ENCODE assay signal across 8 mouse cellular contexts in genomic region chr7:29019447-29020220, GRCm38 (mm10). TPM values are rescaled to one million over a fixed set of nuclear protein-coding genes. Genes with fewer than 3 reads are reported as not detected.
DNase-seq lines count a peak whose midpoint lies in the region; ATAC-seq lines count a peak whose summit lies in the region.

No protein-coding gene starts in this region.

- peaks cover 5% of the 10 kb centered on the region; the same call in 1 of the 2 replicates for H3K9me3 ChIP-seq in liver, embryonic 11.5 days (ENCODE audit: control insufficient read depth, low read length)
- peaks cover 6% of the 10 kb centered on the region for H3K9me3 ChIP-seq in embryonic facial prominence, embryonic 12.5 days
- peaks cover 5% of the 10 kb centered on the region; the same call in 1 of the 2 replicates for H3K9me3 ChIP-seq in limb, embryonic 11.5 days (ENCODE audit: control insufficient read depth, low read length)

- DNase-seq in liver, embryonic 11.5 days (ENCODE audit: low spot score), result no peak
- DNase-seq in liver, result no peak
- peak; percentile 43 for DNase-seq in limb, embryonic 11.5 days (ENCODE audit: low spot score)
- DNase-seq in retina, postnatal 1 day, result peak; percentile 38
- no peak for DNase-seq in layer of hippocampus, adult 9-11 months
- no peak for DNase-seq in adrenal gland, postnatal 4 days (ENCODE audit: low spot score in 2 of 2)
- DNase-seq in kidney, adult 8-10 months, result no peak

- no peak for ATAC-seq in liver, embryonic 11.5 days (replicated peaks; ENCODE audit: low FRiP score)
- no peak for ATAC-seq in embryonic facial prominence, embryonic 12.5 days (ENCODE audit: insufficient number of reproducible peaks, insufficient read depth, low FRiP score, low TSS enrichment)
- ATAC-seq in limb, embryonic 11.5 days (ENCODE audit: insufficient number of reproducible peaks, low FRiP score, low TSS enrichment, low read depth), result no peak

- H3K4me3 ChIP-seq in liver, embryonic 11.5 days (ENCODE audit: low read depth, low read length), result peak overlapping the region; percentile 53
- peak overlapping the region; percentile 38 for H3K4me3 ChIP-seq in embryonic facial prominence, embryonic 12.5 days
- H3K4me3 ChIP-seq in limb, embryonic 11.5 days (ENCODE audit: low read depth, low read length), result peak overlapping the region; percentile 29

- peaks cover 6% of the 10 kb centered on the region; the same call in 1 of the 2 replicates for H3K4me1 ChIP-seq in liver, embryonic 11.5 days (replicated peaks; ENCODE audit: control insufficient read depth, insufficient read depth, low read length)
- no peaks in the 10 kb centered on the region for H3K4me1 ChIP-seq in embryonic facial prominence, embryonic 12.5 days
- H3K4me1 ChIP-seq in limb, embryonic 11.5 days (ENCODE audit: control insufficient read depth, insufficient read depth, low read length), result peaks cover 7% of the 10 kb centered on the region; the same call in 1 of the 2 replicates

- WGBS in liver, embryonic 11.5 days, result 5% methylated on average over 75 of the region's 88 CpGs
- WGBS in embryonic facial prominence, embryonic 12.5 days, result 4% methylated on average over 76 of the region's 88 CpGs
- 3% methylated on average over 76 of the region's 88 CpGs for WGBS in limb, embryonic 11.5 days

- no peak overlapping the region for H3K27ac ChIP-seq in liver, embryonic 11.5 days (ENCODE audit: low read depth, low read length)
- no peak overlapping the region for H3K27ac ChIP-seq in embryonic facial prominence, embryonic 12.5 days
- H3K27ac ChIP-seq in limb, embryonic 11.5 days (replicated peaks; ENCODE audit: low read depth, low read length), result no peak overlapping the region

- peak overlapping the region; percentile 83 for H3K4me2 ChIP-seq in liver, embryonic 11.5 days
- peak overlapping the region; percentile 63 for H3K4me2 ChIP-seq in embryonic facial prominence, embryonic 12.5 days (replicated peaks)
- peak overlapping the region; percentile 73 for H3K4me2 ChIP-seq in limb, embryonic 11.5 days (ENCODE audit: low read depth, severe bottlenecking)

- no peaks in the 10 kb centered on the region for H3K36me3 ChIP-seq in liver, embryonic 11.5 days (ENCODE audit: control insufficient read depth, insufficient read depth, low read length)
- 0 out of 2 replicates have a peak, but pooled peaks cover 5% of the 10 kb centered on the region for H3K36me3 ChIP-seq in embryonic facial prominence, embryonic 12.5 days
- H3K36me3 ChIP-seq in limb, embryonic 11.5 days (ENCODE audit: control insufficient read depth, insufficient read depth, low read length), result no peaks in the 10 kb centered on the region

- peak overlapping the region; percentile 50; the same call in 1 of the 2 replicates for H3K9ac ChIP-seq in liver, embryonic 11.5 days (ENCODE audit: low read depth, low read length)
- H3K9ac ChIP-seq in embryonic facial prominence, embryonic 12.5 days, result peak overlapping the region; percentile 45
- no peak overlapping the region; the same call in 1 of the 2 replicates for H3K9ac ChIP-seq in limb, embryonic 11.5 days (ENCODE audit: low read length)

- peaks cover 42% of the 10 kb centered on the region for H3K27me3 ChIP-seq in liver, embryonic 11.5 days (replicated peaks; ENCODE audit: control insufficient read depth, insufficient read depth, low read length)
- peaks cover 40% of the 10 kb centered on the region for H3K27me3 ChIP-seq in embryonic facial prominence, embryonic 12.5 days
- peaks cover 35% of the 10 kb centered on the region for H3K27me3 ChIP-seq in limb, embryonic 11.5 days (ENCODE audit: control insufficient read depth, insufficient read depth, low read length)

RNA-seq across cellular contexts. Expression of gene Map4k1, which starts 37.8 kb away (rescaled TPM):
- polyA plus RNA-seq in liver, embryonic 11.5 days (2014; fragmentation: Nextera tagmentation; extraction: Ambion mirVana), result 50.7 and 53.2 TPM in 2 replicates
- polyA plus RNA-seq in embryonic facial prominence, embryonic 12.5 days (2016; fragmentation: Nextera tagmentation; extraction: Ambion mirVana), result 6.7 and 9.3 TPM in 2 replicates
- polyA plus RNA-seq in limb, embryonic 11.5 days (2014; fragmentation: Nextera tagmentation; extraction: Ambion mirVana), result 10.5 and 12.1 TPM in 2 replicates
- 1 to 10 TPM; 2.5 to 3.6 TPM for total RNA-seq in adrenal gland, postnatal 4 days (2021)

RNA-seq across cellular contexts. Expression of gene Eif3k, which starts 38.0 kb away (rescaled TPM):
- 421 and 425 TPM in 2 replicates for polyA plus RNA-seq in liver, embryonic 11.5 days (2014; fragmentation: Nextera tagmentation; extraction: Ambion mirVana)
- polyA plus RNA-seq in embryonic facial prominence, embryonic 12.5 days (2016; fragmentation: Nextera tagmentation; extraction: Ambion mirVana), result 392 and 419 TPM in 2 replicates
- polyA plus RNA-seq in limb, embryonic 11.5 days (2014; fragmentation: Nextera tagmentation; extraction: Ambion mirVana), result 463 and 476 TPM in 2 replicates
- 100 to 1,000 TPM; 308 to 312 TPM for total RNA-seq in adrenal gland, postnatal 4 days (2021)

RNA-seq across cellular contexts. Expression of gene Actn4, which starts 57.5 kb away (rescaled TPM):
- polyA plus RNA-seq in liver, embryonic 11.5 days (2014; fragmentation: Nextera tagmentation; extraction: Ambion mirVana), result 191 and 209 TPM in 2 replicates
- 233 and 253 TPM in 2 replicates for polyA plus RNA-seq in embryonic facial prominence, embryonic 12.5 days (2016; fragmentation: Nextera tagmentation; extraction: Ambion mirVana)
- polyA plus RNA-seq in limb, embryonic 11.5 days (2014; fragmentation: Nextera tagmentation; extraction: Ambion mirVana), result 208 and 213 TPM in 2 replicates
- total RNA-seq in adrenal gland, postnatal 4 days (2021), result 100 to 1,000 TPM; 220 to 242 TPM

Comparison
In these comparisons a context has a peak if more than half of its experiments do, and no peak if none do; other contexts are left out.
1. DNase-seq: peak in limb, embryonic 11.5 days (single experiment) and retina, postnatal 1 day (single experiment); none in liver, embryonic 11.5 days (single experiment), liver (single experiment), layer of hippocampus, adult 9-11 months (single experiment), adrenal gland, postnatal 4 days (0 of 2) and kidney, adult 8-10 months (0 of 2).
2. Peak in every context shown above with its lines, with median percentiles within 50 percentile points of each other: H3K4me2 ChIP-seq and H3K4me3 ChIP-seq.